Mouse (Mus musculus): ENCODE results near the gene Gas2l2. TPM values are rescaled to one million over a fixed set of nuclear protein-coding genes. Genes with fewer than 3 reads are reported as not detected.

Gas2l2 gene
- polyA plus RNA-seq, 1 experiment from 2014 or later, result 0.08 TPM

DNA sequence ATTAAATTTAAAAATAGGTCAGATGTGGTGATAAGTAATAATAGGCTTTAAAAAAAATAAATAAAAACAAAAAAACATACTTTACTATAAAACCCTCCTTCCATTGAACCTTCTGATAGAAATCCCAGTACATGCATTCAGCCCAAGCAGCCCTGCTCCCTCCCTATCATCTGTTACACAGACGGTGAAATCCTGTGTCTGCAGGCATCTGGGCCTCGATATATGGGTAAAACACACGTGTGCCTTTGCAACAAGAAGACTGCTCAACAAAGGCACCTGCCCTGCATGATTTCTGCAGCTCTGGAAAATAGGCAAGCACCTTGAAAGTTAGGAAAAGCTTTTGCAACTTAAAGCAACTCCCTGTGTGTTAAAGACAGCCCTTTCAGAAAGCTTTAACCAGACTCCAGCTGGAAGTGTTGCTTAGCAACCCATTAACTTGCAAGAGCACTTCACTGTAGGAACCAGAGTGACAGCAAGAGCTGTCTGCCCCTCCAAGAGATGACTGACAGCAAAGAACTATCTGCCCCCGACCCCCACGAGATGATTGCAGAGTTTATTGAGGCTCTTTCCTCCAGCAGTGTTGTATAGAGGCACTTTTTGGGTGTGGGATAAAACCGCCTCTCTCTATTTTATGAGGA is 34.3 kb downstream of the Gas2l2 start:
- Histone ChIP-seq H3K27me3 (ENCODE audit: control insufficient read depth, insufficient read depth, low read length) (no peaks in the 10 kb centered on the region), H3K9me3 (ENCODE audit: control insufficient read depth, low read length) (no peaks in the 10 kb centered on the region), H3K36me3 (ENCODE audit: control insufficient read depth, insufficient read depth, low read length) (no peaks in the 10 kb centered on the region), H3K9ac (ENCODE audit: low read length) (no peak overlapping the region), H3K4me2 (ENCODE audit: low read depth) (no peak overlapping the region), H3K4me1 (ENCODE audit: control insufficient read depth, insufficient read depth, low read length) (no peaks in the 10 kb centered on the region; the same call in 1 of the 2 replicates), H3K4me3 (ENCODE audit: low read depth, low read length) (no peak overlapping the region), H3K27ac (ENCODE audit: low read depth, low read length) (no peak overlapping the region)
- 43% methylated on average over 6 of the region's 6 CpGs for WGBS
- ATAC-seq (ENCODE audit: insufficient read depth, low FRiP score, low TSS enrichment) (no peak), DNase-seq (ENCODE audit: low spot score) (no peak)

DNA sequence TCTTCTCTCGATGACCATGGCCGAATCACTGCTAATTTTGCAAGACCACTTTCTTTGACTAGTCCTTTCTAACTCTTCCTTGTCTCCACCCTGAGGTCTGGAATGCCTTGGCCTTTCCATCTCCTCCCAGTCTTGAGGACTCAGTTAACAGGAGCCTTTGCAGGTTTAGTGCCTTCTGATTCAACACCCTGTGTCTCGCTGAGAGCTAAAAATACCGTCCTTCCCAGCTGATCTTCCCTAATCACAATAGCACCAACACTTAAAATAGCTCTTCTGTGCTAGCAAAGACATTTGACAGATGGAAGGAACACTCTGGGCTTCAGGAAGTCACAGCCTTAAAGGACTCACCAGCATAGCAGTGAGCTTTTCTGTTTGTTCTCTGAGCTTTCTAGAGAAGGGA is 36.2 kb downstream of the Gas2l2 start:
- no peaks in the 10 kb centered on the region for H3K9me3 ChIP-seq (ENCODE audit: control insufficient read depth, low read length)
- H3K4me2 ChIP-seq (ENCODE audit: low read depth), result no peak overlapping the region
- ATAC-seq (ENCODE audit: insufficient read depth, low FRiP score, low TSS enrichment) (no peak), DNase-seq (ENCODE audit: low spot score) (no peak)
- H3K27ac ChIP-seq (ENCODE audit: low read depth, low read length), result no peak overlapping the region
- no peaks in the 10 kb centered on the region; the same call in 1 of the 2 replicates for H3K4me1 ChIP-seq (ENCODE audit: control insufficient read depth, insufficient read depth, low read length)
- H3K27me3 ChIP-seq (ENCODE audit: control insufficient read depth, insufficient read depth, low read length), result no peaks in the 10 kb centered on the region
- no peak overlapping the region for H3K9ac ChIP-seq (ENCODE audit: low read length)
- H3K4me3 ChIP-seq (ENCODE audit: low read depth, low read length), result no peak overlapping the region
- 91% methylated on average over 4 of the region's 4 CpGs for WGBS
- no peaks in the 10 kb centered on the region for H3K36me3 ChIP-seq (ENCODE audit: control insufficient read depth, insufficient read depth, low read length)

DNA sequence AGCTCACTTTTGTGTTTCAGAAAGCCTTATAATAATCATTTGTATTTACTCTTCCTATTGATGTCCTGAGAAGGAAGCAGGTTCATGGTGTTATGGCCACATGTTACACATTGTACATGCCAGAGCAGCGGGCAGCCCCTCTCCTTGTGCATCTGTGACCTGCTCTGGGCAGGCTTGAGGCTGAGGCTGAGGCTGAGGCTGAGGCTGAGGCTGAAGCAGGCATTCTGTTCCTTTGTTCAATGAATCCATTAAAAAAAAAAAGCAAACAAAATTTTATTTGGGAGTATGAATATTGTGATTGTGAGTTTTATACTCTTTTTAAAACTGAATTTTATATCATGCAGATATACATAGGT is 45.7 kb downstream of the Gas2l2 start:
- peak; percentile 69; the same call in 1 of the 2 replicates for ATAC-seq (ENCODE audit: insufficient read depth, low FRiP score, low TSS enrichment)
- Histone ChIP-seq H3K27ac (ENCODE audit: low read depth, low read length) (no peak overlapping the region), H3K4me1 (ENCODE audit: control insufficient read depth, insufficient read depth, low read length) (peaks cover 6% of the 10 kb centered on the region; the same call in 1 of the 2 replicates), H3K27me3 (ENCODE audit: control insufficient read depth, insufficient read depth, low read length) (no peaks in the 10 kb centered on the region), H3K36me3 (ENCODE audit: control insufficient read depth, insufficient read depth, low read length) (no peaks in the 10 kb centered on the region), H3K4me2 (ENCODE audit: low read depth) (no peak overlapping the region), H3K9ac (ENCODE audit: low read length) (no peak overlapping the region), H3K4me3 (ENCODE audit: low read depth, low read length) (no peak overlapping the region), H3K9me3 (ENCODE audit: control insufficient read depth, low read length) (no peaks in the 10 kb centered on the region)
- WGBS, result 68% methylated on average over 1 of the region's 1 CpGs
- DNase-seq (ENCODE audit: low spot score), result no peak

DNA sequence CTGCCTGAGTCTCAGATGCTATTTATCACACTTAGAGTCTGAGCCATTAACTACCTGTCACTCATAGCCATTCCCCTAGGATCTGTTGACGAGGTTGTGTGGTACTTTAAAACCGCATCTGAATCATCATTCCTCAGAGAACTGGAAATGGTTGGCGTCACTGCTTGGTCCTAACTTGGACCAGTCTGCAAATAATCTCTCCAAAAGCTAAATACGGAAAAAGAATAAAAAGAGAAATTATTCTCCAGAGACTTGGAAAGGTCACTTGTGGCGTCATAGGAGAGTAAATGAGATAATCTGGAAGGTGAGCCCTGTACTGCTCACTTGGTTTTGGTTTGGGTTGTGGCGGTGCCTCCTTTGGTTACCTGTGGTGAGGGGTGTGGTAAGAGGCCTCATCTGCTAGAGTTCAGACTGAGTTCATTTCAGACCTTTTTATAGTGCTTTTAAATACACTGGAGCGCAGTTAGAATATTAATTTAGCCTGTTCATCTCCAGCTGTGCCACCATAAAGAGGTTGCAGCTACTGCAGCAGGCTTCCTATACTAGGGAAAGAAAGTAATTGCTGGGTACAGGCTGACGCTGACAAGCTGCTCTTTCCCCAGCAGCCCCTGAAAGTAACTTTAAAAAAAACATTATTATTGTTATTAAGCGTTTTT is 46.3 kb downstream of the Gas2l2 start:
- H3K4me3 ChIP-seq (ENCODE audit: low read depth, low read length), result no peak overlapping the region
- DNase-seq (ENCODE audit: low spot score), result peak; percentile 38
- H3K9ac ChIP-seq (ENCODE audit: low read length), result no peak overlapping the region
- no peaks in the 10 kb centered on the region for H3K27me3 ChIP-seq (ENCODE audit: control insufficient read depth, insufficient read depth, low read length)
- peak; percentile 76 for ATAC-seq (ENCODE audit: insufficient read depth, low FRiP score, low TSS enrichment)
- peaks cover 6% of the 10 kb centered on the region; the same call in 1 of the 2 replicates for H3K4me1 ChIP-seq (ENCODE audit: control insufficient read depth, insufficient read depth, low read length)
- no peaks in the 10 kb centered on the region for H3K36me3 ChIP-seq (ENCODE audit: control insufficient read depth, insufficient read depth, low read length)
- H3K9me3 ChIP-seq (ENCODE audit: control insufficient read depth, low read length), result no peaks in the 10 kb centered on the region
- no peak overlapping the region for H3K4me2 ChIP-seq (ENCODE audit: low read depth)
- WGBS, result 50% methylated on average over 9 of the region's 9 CpGs
- H3K27ac ChIP-seq (ENCODE audit: low read depth, low read length), result no peak overlapping the region

DNA sequence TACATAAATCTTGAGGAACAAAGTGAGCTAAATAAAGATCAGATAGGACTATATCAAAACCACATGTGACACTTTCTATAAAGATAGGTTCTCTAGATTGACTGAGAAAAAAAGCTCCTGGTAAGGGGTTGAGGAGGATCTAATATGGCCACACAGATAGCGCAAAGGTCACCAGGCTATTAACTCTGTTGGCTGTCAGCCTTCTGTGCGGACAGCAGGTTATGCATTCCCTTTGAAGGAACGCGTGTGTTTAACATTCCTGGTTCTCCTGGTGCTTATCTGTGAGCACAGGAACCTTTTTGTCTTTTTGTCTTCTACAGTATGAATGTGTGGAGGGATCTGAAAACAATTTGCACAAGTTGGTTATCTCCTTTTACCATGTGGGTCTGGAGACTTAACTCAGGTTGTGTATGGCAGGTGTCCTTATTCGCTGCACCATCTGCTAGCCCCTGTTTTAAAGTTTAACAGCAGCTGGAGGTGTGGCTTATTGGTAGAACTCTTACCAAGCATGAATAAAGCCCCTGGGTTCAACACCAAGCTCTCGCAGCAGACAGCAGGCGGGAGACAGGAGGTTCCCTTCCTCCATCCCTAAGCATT is 49.4 kb downstream of the Gas2l2 start:
- no peak for ATAC-seq (ENCODE audit: insufficient read depth, low FRiP score, low TSS enrichment)
- Histone ChIP-seq H3K9me3 (ENCODE audit: control insufficient read depth, low read length) (no peaks in the 10 kb centered on the region), H3K36me3 (ENCODE audit: control insufficient read depth, insufficient read depth, low read length) (no peaks in the 10 kb centered on the region), H3K4me2 (ENCODE audit: low read depth) (no peak overlapping the region), H3K4me1 (ENCODE audit: control insufficient read depth, insufficient read depth, low read length) (peaks cover 6% of the 10 kb centered on the region; the same call in 1 of the 2 replicates), H3K9ac (ENCODE audit: low read length) (no peak overlapping the region), H3K4me3 (ENCODE audit: low read depth, low read length) (no peak overlapping the region), H3K27ac (ENCODE audit: low read depth, low read length) (no peak overlapping the region), H3K27me3 (ENCODE audit: control insufficient read depth, insufficient read depth, low read length) (no peaks in the 10 kb centered on the region)
- no peak for DNase-seq (ENCODE audit: low spot score)
- 78% methylated on average over 7 of the region's 7 CpGs for WGBS

Other genes starting within 250 kb of the Gas2l2 start
- gene Slfn3, start 238.1 kb downstream of the Gas2l2 start, polyA plus RNA-seq (2014; fragmentation: Nextera tagmentation; extraction: Ambion mirVana), result not detected in 2 replicates
- gene Slfn14, start 142.7 kb downstream of the Gas2l2 start, polyA plus RNA-seq (2014; fragmentation: Nextera tagmentation; extraction: Ambion mirVana), result 0.82 and 1.1 TPM in 2 replicates
- gene Ap2b1, start 130.4 kb downstream of the Gas2l2 start, polyA plus RNA-seq (2014; fragmentation: Nextera tagmentation; extraction: Ambion mirVana), result 134 and 137 TPM in 2 replicates
- gene Pex12, start 126.9 kb downstream of the Gas2l2 start, polyA plus RNA-seq (2014; fragmentation: Nextera tagmentation; extraction: Ambion mirVana), result 17.0 and 17.9 TPM in 2 replicates
- gene Rasl10b, start 20.3 kb downstream of the Gas2l2 start, polyA plus RNA-seq (2014; fragmentation: Nextera tagmentation; extraction: Ambion mirVana), result 7.0 and 7.2 TPM in 2 replicates
- 0.31 and 0.92 TPM in 2 replicates for gene 1700020L24Rik, start 8.2 kb upstream of the Gas2l2 start, polyA plus RNA-seq (2014; fragmentation: Nextera tagmentation; extraction: Ambion mirVana)
- gene Mmp28, start 33.6 kb upstream of the Gas2l2 start, polyA plus RNA-seq (2014; fragmentation: Nextera tagmentation; extraction: Ambion mirVana), result 3.1 and 3.2 TPM in 2 replicates
- 9.1 TPM in 2 replicates for gene Taf15, start 43.6 kb upstream of the Gas2l2 start, polyA plus RNA-seq (2014; fragmentation: Nextera tagmentation; extraction: Ambion mirVana)
- gene Heatr9, start 92.7 kb upstream of the Gas2l2 start, polyA plus RNA-seq (2014; fragmentation: Nextera tagmentation; extraction: Ambion mirVana), result not detected in 2 replicates
- gene Ccl5, start 101.1 kb upstream of the Gas2l2 start, polyA plus RNA-seq (2014; fragmentation: Nextera tagmentation; extraction: Ambion mirVana), result not detected in 2 replicates
- gene Ccl9, start 149.2 kb upstream of the Gas2l2 start, polyA plus RNA-seq (2014; fragmentation: Nextera tagmentation; extraction: Ambion mirVana), result 0.88 and 3.2 TPM in 2 replicates
- gene Ccl6, start 163.6 kb upstream of the Gas2l2 start, polyA plus RNA-seq (2014; fragmentation: Nextera tagmentation; extraction: Ambion mirVana), result 1.3 and 2.5 TPM in 2 replicates
- gene Rpl9-ps1, start 216.2 kb upstream of the Gas2l2 start, polyA plus RNA-seq (2014; fragmentation: Nextera tagmentation; extraction: Ambion mirVana), result not detected in 2 replicates
- 0.95 and 1.0 TPM in 2 replicates for gene Ccl3, start 219.9 kb upstream of the Gas2l2 start, polyA plus RNA-seq (2014; fragmentation: Nextera tagmentation; extraction: Ambion mirVana)
- gene Ccl4, start 233.1 kb upstream of the Gas2l2 start, polyA plus RNA-seq (2014; fragmentation: Nextera tagmentation; extraction: Ambion mirVana), result 0.37 and 1.1 TPM in 2 replicates